Mouse (Mus musculus): ENCODE measurements at regions not wholly inside any gene's neighbourhood (a gene's known extent, or its start where the extent isn't known, plus 50 kb on each side); places are given as distances from the start of the nearest gene placed in this dataset.
A peak's percentile ranks its signal among the peaks of the same experiment; 100 is the strongest.

DNA sequence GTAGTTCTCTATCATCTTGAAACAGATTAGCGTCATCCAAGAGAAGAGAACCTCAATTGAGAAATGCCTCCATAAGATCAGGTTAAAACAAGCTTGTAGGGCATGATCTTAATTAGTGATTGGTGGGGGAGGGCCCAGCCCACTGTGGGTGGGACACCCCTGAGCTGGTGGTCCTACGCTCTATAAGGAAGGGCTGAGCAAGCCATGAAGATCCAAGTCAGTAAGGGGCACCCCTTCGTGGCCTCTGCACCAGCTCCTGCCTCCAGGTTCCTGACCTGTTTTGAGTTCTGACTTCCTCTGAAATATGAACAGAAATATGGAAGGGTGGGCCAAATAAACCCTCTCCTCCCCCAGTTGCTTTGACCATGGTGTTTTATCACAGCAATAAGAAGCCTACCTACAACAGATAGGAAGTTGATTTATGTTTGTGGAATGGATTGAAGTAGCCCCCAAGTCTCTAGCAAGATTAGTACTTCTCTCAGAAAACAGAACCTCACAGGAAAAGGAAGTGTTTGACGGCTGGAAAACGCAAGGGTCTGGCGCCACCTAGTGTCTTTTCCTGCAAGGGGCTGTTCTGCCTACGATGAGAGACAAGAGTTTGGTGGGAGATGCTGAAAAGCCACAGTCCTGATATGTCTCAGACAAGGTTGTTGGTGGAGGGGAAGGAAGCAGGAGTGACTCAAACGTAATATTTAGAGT lies 82.9 kb upstream of the Lgalsl start:
- H3K27ac ChIP-seq (ENCODE audit: insufficient read depth, low read depth, low read length), result no peak overlapping the region
- H3K36me3 ChIP-seq (ENCODE audit: control insufficient read depth, insufficient read depth, low read length), result no peaks in the 10 kb centered on the region
- no peaks in the 10 kb centered on the region for H3K27me3 ChIP-seq (replicated peaks; ENCODE audit: control insufficient read depth, insufficient read depth, low read length)
- TF ChIP-seq CTCF (conservative IDR thresholded peaks at IDR 0.05; ENCODE audit: insufficient read depth, insufficient read length, low read depth, low read length) (peak; percentile 98), POLR2A (IDR thresholded peaks at IDR 0.05; ENCODE audit: low read depth, low read length) (no peak)
- no peak overlapping the region for H3K4me3 ChIP-seq (ENCODE audit: insufficient read depth, low read depth, low read length)
- WGBS, result 23% methylated on average over 8 of the region's 8 CpGs
- DNase-seq, result peak; percentile 86
- H3K4me1 ChIP-seq (ENCODE audit: control insufficient read depth, insufficient read depth, low read length), result no peaks in the 10 kb centered on the region

GRCm38 (mm10) chr11:20914297-20914997 lies 83.6 kb upstream of the Lgalsl start:
- no peak for DNase-seq
- Histone ChIP-seq H3K4me3 (ENCODE audit: insufficient read depth, low read depth, low read length) (no peak overlapping the region), H3K27me3 (replicated peaks; ENCODE audit: control insufficient read depth, insufficient read depth, low read length) (no peaks in the 10 kb centered on the region), H3K27ac (ENCODE audit: insufficient read depth, low read depth, low read length) (peak overlapping the region; percentile 30; the same call in 1 of the 2 replicates), H3K4me1 (ENCODE audit: control insufficient read depth, insufficient read depth, low read length) (no peaks in the 10 kb centered on the region), H3K36me3 (ENCODE audit: control insufficient read depth, insufficient read depth, low read length) (no peaks in the 10 kb centered on the region)
- WGBS, result 48% methylated on average over 12 of the region's 12 CpGs
- no peak for TF ChIP-seq CTCF (conservative IDR thresholded peaks at IDR 0.05; ENCODE audit: insufficient read depth, insufficient read length, low read depth, low read length)
- TF ChIP-seq POLR2A (IDR thresholded peaks at IDR 0.05; ENCODE audit: low read depth, low read length), result no peak

- peak; percentile 91 for DNase-seq
- Histone ChIP-seq H3K4me3 (ENCODE audit: insufficient read depth, low read depth, low read length) (no peak overlapping the region), H3K36me3 (ENCODE audit: control insufficient read depth, insufficient read depth, low read length) (no peaks in the 10 kb centered on the region), H3K27ac (ENCODE audit: insufficient read depth, low read depth, low read length) (peak overlapping the region; percentile 58), H3K27me3 (replicated peaks; ENCODE audit: control insufficient read depth, insufficient read depth, low read length) (no peaks in the 10 kb centered on the region), H3K4me1 (ENCODE audit: control insufficient read depth, insufficient read depth, low read length) (no peaks in the 10 kb centered on the region)
- 32% methylated on average over 8 of the region's 8 CpGs for WGBS
- no peak for TF ChIP-seq POLR2A (IDR thresholded peaks at IDR 0.05; ENCODE audit: low read depth, low read length)
- TF ChIP-seq CTCF (conservative IDR thresholded peaks at IDR 0.05; ENCODE audit: insufficient read depth, insufficient read length, low read depth, low read length), result no peak
Measured at GRCm38 (mm10) chr11:20915182-20915602, 84.3 kb upstream of the Lgalsl start.

DNA sequence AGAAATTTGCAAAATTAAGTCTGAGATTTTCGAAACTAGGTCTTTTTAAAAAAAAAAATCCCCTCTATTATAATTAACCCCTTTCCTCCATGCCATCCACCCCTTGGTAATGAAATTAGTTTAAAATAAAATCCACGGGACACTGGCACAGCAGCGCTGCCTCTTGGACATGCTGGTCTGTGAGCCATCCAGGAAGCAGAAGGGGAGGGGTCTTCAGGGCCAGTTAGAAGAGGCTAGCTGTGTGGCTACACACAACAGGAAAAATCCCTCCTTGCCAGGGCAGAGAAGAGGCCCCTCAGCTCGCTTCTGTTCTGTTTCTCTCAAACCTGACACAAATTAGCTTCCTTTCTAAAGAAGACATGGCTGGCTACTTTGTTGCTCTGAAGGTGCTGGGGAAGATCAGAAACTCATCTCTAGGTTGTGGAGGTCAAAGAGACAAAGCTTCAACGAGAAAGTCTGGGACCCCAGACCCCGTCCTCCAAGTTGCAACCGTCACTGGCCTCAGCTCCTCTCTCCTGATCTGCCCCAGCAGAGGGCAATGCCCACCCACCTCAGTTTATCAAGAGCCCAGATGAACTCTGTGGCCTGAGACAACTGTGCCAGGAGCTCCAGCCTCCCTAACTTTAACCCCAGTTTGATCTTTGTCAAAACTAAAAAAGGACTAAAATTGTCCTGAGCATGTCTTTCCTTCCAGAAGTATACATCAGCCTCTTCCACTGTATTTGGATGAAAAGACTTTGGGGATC lies 85.0 kb upstream of the Lgalsl start:
- peak; percentile 14 for DNase-seq
- Histone ChIP-seq H3K27me3 (replicated peaks; ENCODE audit: control insufficient read depth, insufficient read depth, low read length) (no peaks in the 10 kb centered on the region; the same call in 1 of the 2 replicates), H3K36me3 (ENCODE audit: control insufficient read depth, insufficient read depth, low read length) (no peaks in the 10 kb centered on the region), H3K27ac (ENCODE audit: insufficient read depth, low read depth, low read length) (peak overlapping the region; percentile 11), H3K4me3 (ENCODE audit: insufficient read depth, low read depth, low read length) (no peak overlapping the region), H3K4me1 (ENCODE audit: control insufficient read depth, insufficient read depth, low read length) (no peaks in the 10 kb centered on the region)
- 62% methylated on average over 7 of the region's 7 CpGs for WGBS
- TF ChIP-seq CTCF (conservative IDR thresholded peaks at IDR 0.05; ENCODE audit: insufficient read depth, insufficient read length, low read depth, low read length) (peak; percentile 38), POLR2A (IDR thresholded peaks at IDR 0.05; ENCODE audit: low read depth, low read length) (no peak)

GRCm38 (mm10) chr11:20916473-20916911 lies 85.6 kb upstream of the Lgalsl start:
- DNase-seq, result peak; percentile 63

DNA sequence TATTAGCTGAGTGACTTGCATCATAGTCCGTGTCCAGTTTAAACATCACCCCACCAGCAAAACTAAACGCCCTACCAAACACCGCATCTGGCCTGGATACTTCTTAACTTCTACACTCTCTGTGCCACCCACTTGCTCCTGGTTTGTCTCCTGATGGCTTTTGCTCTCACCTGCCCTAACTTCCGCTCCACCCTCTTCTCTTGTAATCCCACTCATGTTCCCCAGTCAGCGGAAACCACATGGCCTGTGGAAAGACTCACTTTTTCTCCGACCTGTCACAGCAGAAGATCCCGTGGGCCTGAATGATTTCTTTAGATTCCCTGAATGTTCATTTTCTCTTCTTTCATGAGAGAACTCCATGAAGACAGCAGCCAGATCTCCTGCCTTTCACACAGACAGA lies 86.1 kb upstream of the Lgalsl start:
- no peak for DNase-seq
- 88% methylated on average over 7 of the region's 7 CpGs for WGBS
- Histone ChIP-seq H3K4me1 (ENCODE audit: control insufficient read depth, insufficient read depth, low read length) (no peaks in the 10 kb centered on the region), H3K4me3 (ENCODE audit: insufficient read depth, low read depth, low read length) (no peak overlapping the region), H3K27ac (ENCODE audit: insufficient read depth, low read depth, low read length) (no peak overlapping the region), H3K27me3 (replicated peaks; ENCODE audit: control insufficient read depth, insufficient read depth, low read length) (no peaks in the 10 kb centered on the region; the same call in 1 of the 2 replicates), H3K36me3 (ENCODE audit: control insufficient read depth, insufficient read depth, low read length) (no peaks in the 10 kb centered on the region)
- TF ChIP-seq CTCF (conservative IDR thresholded peaks at IDR 0.05; ENCODE audit: insufficient read depth, insufficient read length, low read depth, low read length), result no peak
- no peak for TF ChIP-seq POLR2A (IDR thresholded peaks at IDR 0.05; ENCODE audit: low read depth, low read length)

More at GRCm38 (mm10) chr11:20916473-20916911, 85.6 kb upstream of the Lgalsl start:
- Histone ChIP-seq H3K27ac (ENCODE audit: insufficient read depth, low read depth, low read length) (no peak overlapping the region), H3K4me3 (ENCODE audit: insufficient read depth, low read depth, low read length) (no peak overlapping the region), H3K4me1 (ENCODE audit: control insufficient read depth, insufficient read depth, low read length) (no peaks in the 10 kb centered on the region), H3K27me3 (replicated peaks; ENCODE audit: control insufficient read depth, insufficient read depth, low read length) (no peaks in the 10 kb centered on the region; the same call in 1 of the 2 replicates), H3K36me3 (ENCODE audit: control insufficient read depth, insufficient read depth, low read length) (no peaks in the 10 kb centered on the region)
- TF ChIP-seq CTCF (conservative IDR thresholded peaks at IDR 0.05; ENCODE audit: insufficient read depth, insufficient read length, low read depth, low read length) (no peak), POLR2A (IDR thresholded peaks at IDR 0.05; ENCODE audit: low read depth, low read length) (no peak)
- 33% methylated on average over 6 of the region's 6 CpGs for WGBS

Data from kidney, adult 2 months (tissue).